Mouse (Mus musculus): Measurements from ENCODE around the gene Trim2. TPM values are rescaled to one million over a fixed set of nuclear protein-coding genes. Genes with fewer than 3 reads are reported as not detected.

Gene Trim2
- total and polyA plus RNA-seq, 3 experiments, result 2.4 to 3.3 (median 2.5) TPM

GRCm38 (mm10) chr3:84254520-84254878, 52.2 kb downstream of the Trim2 start:
- H3K27ac ChIP-seq (ENCODE audit: insufficient read depth, low read depth), result no peak overlapping the region
- H3K4me1 ChIP-seq (ENCODE audit: control insufficient read depth in 1 of 2, insufficient read depth in 2 of 2), result peaks cover 0 to 5% of the 10 kb centered on the region in 2 experiments; a peak in 2 of 4 replicates
- TF ChIP-seq PAX5 (IDR thresholded peaks at IDR 0.05; ENCODE audit: low read length) (no peak), RCOR1 (conservative IDR thresholded peaks at IDR 0.05; ENCODE audit: low read depth, low read length) (no peak), SIN3A (IDR thresholded peaks at IDR 0.05; ENCODE audit: low read length) (no peak)
- no peak overlapping the region for H3K9ac ChIP-seq (ENCODE audit: insufficient read depth, low read depth)
- H3K27me3 ChIP-seq (replicated peaks), result no peaks in the 10 kb centered on the region
- H3K36me3 ChIP-seq (replicated peaks in 1 of 2; ENCODE audit: control insufficient read depth in 1 of 2, insufficient read depth in 1 of 2, low read length in 1 of 2), result no peaks in the 10 kb centered on the region
- no peaks in the 10 kb centered on the region for H3K79me2 ChIP-seq (replicated peaks; ENCODE audit: control insufficient read depth, extremely low read depth, insufficient read depth, poor library complexity, severe bottlenecking)
- DNase-seq (ENCODE audit: extremely low read depth), result no peak
- H3K9me3 ChIP-seq (replicated peaks; ENCODE audit: low read length), result no peaks in the 10 kb centered on the region
- dilution Hi-C loops (cut with MboI; ENCODE audit: extremely low pct_ligation_motif_present, extremely low pct_unique_long_range_greater_than_20kb, low sequenced_read_pairs), result no loop called here
- no peak overlapping the region for H3K4me3 ChIP-seq (replicated peaks in 1 of 3; ENCODE audit: low read depth in 2 of 3, low read length in 2 of 3, poor library complexity in 1 of 3)
- in situ Hi-C loops (cut with MboI; ENCODE audit: low pct_ligation_motif_present, low pct_unique_long_range_greater_than_20kb, low sequenced_read_pairs), result no loop called here
- H3K4me2 ChIP-seq (ENCODE audit: insufficient read depth, low read depth, poor library complexity, severe bottlenecking), result no peak overlapping the region

- Histone ChIP-seq H3K4me2 (ENCODE audit: insufficient read depth, low read depth, poor library complexity, severe bottlenecking) (no peak overlapping the region), H3K27ac (ENCODE audit: insufficient read depth, low read depth) (no peak overlapping the region), H3K36me3 (replicated peaks in 1 of 2; ENCODE audit: control insufficient read depth in 1 of 2, insufficient read depth in 1 of 2, low read length in 1 of 2) (no peaks in the 10 kb centered on the region), H3K4me3 (replicated peaks in 1 of 3; ENCODE audit: low read depth in 2 of 3, low read length in 2 of 3, poor library complexity in 1 of 3) (no peak overlapping the region), H3K4me1 (ENCODE audit: control insufficient read depth in 1 of 2, insufficient read depth in 2 of 2) (peaks cover 0 to 4% of the 10 kb centered on the region in 2 experiments; a peak in 2 of 4 replicates), H3K9ac (ENCODE audit: insufficient read depth, low read depth) (no peak overlapping the region), H3K9me3 (replicated peaks; ENCODE audit: low read length) (no peaks in the 10 kb centered on the region), H3K79me2 (replicated peaks; ENCODE audit: control insufficient read depth, extremely low read depth, insufficient read depth, poor library complexity, severe bottlenecking) (no peaks in the 10 kb centered on the region), H3K27me3 (replicated peaks) (no peaks in the 10 kb centered on the region)
- no peak for DNase-seq (ENCODE audit: extremely low read depth)
- dilution Hi-C loops (cut with MboI; ENCODE audit: extremely low pct_ligation_motif_present, extremely low pct_unique_long_range_greater_than_20kb, low sequenced_read_pairs) (no loop called here), in situ Hi-C loops (cut with MboI; ENCODE audit: low pct_ligation_motif_present, low pct_unique_long_range_greater_than_20kb, low sequenced_read_pairs) (no loop called here)
- TF ChIP-seq ZC3H11A (IDR thresholded peaks at IDR 0.05; ENCODE audit: low read depth, low read length) (no peak), MAFK (IDR thresholded peaks at IDR 0.05; ENCODE audit: insufficient replicate concordance, low read length) (no peak), EP300 (IDR thresholded peaks at IDR 0.05; ENCODE audit: low read length) (no peak), UBTF (IDR thresholded peaks at IDR 0.05; ENCODE audit: low read depth, low read length) (no peak), USF1 (IDR thresholded peaks at IDR 0.05; ENCODE audit: low read depth, low read length) (no peak), POLR2AphosphoS2 (IDR thresholded peaks at IDR 0.05; ENCODE audit: low read depth, low read length) (no peak), BHLHE40 (IDR thresholded peaks at IDR 0.05; ENCODE audit: low read depth, low read length) (no peak), SIN3A (IDR thresholded peaks at IDR 0.05; ENCODE audit: low read length) (no peak), CHD2 (IDR thresholded peaks at IDR 0.05; ENCODE audit: low read length) (no peak)
These were observed 52.8 kb downstream of the Trim2 start for GRCm38 (mm10) chr3:84253655-84254519.

Data from CH12.LX (cell line).